Mouse (Mus musculus) left cerebral cortex, adult 9 months (tissue): ENCODE measurements at regions not wholly inside any gene's neighbourhood (a gene's known extent, or its start where the extent isn't known, plus 50 kb on each side); places are given as distances from the start of the nearest gene placed in this dataset.

Experiments
- DNase-seq, 2 experiments: peaks; one replicate each; pipeline ENCODE4 v3.0.0; 2022; ENCODE audit warnings: low spot score in 2 of 2

DNA sequence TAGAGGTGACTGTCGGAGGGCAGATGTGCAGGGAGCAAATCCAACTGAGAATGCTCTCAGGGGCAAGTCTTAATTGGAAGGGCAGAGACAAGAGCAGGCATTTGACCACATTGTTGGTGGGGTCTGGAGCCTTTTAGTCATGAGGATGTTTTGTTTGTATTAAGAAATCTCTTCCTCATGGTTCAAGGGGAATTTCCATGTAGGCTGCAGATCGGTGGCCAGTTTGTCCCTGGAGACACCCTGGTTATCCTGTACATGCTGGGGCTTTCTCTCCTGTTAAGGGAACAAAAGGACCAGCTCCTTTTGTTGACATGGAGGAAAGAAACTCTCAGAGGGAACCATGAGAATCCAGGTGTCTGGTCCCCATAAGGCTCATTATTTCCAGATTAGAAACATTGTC, 174.4 kb downstream of the Rab11fip4 start:
- no peak for DNase-seq

DNA sequence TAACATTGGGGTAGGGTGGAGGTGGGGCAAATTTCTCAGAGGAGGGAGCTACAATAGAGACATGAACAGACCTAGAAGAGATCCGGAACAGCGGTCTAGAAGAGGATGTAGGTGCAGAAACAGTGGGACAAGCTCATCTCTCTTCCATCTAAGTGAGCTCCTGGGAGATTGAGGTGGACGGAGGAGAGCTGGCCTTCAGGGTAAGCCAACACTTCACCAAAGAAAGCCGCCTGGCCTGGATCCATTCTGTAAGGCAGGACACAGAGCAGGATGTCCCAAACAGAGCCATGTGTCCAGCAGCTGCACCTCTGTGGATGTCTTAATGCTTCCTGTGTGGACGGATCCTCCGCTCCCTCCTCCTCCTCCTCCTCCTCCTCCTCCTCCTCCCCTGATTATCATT, 173.0 kb downstream of the Rab11fip4 start:
- DNase-seq: no peak

DNA sequence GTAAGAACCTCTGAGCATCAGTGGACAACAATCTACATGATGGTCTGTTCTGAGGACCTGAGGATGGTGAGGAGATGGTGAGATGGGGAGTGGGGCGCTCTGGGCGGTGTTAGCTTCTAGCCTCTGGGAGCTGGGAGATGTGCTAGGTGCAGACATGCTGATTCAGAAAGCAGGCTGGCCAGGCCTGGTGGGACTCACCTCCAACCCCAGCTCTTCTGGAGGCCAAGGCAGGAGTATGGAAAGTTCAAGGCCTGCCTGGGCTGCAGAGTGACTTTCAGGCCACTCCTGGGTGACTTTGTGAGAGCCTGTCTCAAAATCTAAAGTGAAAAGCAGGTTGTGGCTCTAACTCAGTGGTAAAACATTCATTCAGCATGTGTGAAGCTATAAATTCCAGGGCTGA, 171.6 kb downstream of the Rab11fip4 start:
- DNase-seq: no peak

DNA sequence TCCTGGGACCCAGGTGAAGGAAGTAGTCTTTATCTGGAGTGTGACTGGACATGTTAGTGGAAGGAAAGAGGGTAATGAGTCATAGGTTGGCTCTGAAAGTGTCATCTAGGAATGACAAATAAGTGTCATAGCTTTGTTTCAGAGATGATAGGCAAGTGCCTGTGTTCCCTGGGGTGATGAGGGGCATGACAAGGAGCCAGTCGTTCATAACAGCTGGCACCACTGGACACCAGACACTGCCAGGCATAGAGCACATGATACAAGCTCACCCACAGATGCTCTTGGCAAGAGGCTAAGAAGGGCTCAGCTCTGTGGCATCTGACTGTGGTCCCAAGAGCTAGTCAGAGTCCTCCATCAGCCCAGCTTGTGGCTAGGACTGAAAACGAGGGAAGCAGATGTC, 171.0 kb downstream of the Rab11fip4 start:
- peak in 1 of 2 experiments; percentile 5 for DNase-seq

DNA sequence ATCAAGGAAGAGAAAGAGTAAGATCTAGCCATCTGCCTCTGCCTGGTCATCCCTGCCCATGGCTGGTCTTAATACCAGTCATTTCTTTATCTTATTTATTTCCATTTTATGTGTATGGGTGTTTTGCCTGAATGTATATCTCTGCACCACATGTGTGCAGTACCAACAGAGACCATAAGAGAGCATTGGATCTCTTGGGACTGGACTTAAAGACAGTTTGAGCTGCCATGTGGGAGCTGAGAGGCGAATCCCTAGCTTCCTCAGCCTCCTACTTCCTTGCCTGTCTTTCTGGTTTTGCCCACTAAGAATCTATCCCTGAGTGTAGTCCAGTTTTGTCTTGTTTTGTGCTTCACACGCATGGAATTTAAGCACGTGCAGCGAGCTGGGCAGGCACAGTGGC, 169.5 kb downstream of the Rab11fip4 start:
- DNase-seq: no peak

DNA sequence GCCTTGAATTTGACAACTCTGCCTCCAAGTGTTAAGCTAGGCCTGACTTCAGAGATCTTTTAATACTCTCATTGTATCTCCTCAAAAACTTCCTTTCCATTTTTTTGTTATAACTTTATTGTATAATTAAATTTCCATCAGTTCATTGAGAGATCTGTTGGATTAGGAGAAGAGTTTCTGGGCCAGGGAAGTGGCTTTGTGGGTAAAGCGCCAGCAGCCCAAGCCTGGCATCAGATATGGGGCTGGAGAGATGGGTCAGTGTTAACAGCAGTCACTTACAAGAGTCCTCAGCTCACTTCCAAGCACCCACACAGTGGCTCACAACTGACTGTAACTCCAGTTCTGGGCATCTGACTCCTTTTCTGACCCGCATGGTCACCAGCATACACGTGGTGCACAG, 167.3 kb downstream of the Rab11fip4 start:
- DNase-seq: no peak

DNA sequence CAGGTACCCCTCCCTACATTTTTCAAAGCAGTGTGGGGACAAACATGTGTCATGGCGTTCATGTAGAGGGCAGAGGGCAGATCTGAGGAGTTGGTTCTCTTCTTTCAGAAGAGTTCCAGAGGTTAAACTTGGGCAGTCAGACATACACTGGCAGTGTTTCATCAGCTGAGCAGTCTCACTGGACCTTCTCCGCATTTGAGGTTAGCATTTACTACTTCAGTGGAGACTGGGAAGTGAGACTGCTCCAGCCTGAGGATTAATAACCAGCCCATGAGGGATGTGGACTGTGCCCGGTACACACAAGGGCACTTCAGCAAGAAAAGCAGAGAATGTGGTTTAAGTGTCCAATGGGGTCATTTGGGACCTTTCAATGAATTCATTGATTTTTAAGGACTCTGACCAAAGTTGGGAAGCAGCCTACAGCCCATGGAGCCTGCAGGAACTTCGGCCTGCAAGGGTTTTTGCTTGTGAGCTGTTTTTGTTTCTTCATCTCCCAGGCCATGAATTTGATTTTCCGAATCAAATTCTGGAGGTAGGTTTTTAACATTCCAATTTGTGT, 166.6 kb downstream of the Rab11fip4 start:
- no peak for DNase-seq

DNA sequence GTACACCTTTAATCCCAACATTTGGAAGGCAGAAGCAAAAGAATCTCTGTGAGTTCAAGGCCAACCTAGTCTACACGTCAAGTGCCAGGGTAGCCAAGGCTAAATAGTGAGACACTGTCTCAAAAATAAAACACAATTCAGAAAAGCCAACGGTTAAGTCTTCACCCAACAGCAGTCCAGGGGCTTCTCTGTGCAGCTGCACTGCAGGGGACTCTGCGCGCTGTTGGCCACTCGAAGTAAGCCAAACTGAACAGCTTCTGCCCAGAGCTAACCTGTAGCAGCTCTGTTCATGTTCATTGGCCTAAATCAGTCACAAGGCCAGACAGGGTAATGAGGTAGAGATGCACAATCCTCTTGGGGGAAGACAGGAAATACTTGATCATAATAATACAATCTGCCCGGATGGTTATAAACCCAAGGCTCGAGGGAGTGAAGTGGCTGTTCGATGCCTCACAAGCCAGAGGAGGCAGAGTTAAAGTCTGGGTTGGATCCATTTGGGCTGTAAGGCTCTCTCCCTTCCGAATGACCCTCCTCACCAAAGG, 165.4 kb downstream of the Rab11fip4 start:
- DNase-seq: no peak

DNA sequence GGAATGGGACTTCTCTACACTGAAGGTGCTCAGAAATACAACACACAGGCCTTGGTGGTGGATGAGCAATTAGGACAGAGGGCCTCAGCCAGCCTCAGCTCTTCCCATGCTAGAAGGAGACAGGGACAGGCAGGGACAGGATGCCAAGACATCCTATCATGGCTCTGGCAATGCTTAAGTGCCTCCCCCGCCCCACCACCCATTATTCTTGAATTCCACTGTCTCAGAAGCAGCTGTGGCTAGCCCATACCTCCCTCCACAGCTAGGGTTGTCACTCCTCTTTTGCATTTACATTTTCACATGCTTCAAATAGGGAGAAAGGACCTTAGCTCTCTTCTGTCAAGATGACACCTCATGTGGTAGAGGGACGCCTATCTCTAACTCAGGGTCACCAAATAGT, 162.5 kb downstream of the Rab11fip4 start:
- DNase-seq: no peak

DNA sequence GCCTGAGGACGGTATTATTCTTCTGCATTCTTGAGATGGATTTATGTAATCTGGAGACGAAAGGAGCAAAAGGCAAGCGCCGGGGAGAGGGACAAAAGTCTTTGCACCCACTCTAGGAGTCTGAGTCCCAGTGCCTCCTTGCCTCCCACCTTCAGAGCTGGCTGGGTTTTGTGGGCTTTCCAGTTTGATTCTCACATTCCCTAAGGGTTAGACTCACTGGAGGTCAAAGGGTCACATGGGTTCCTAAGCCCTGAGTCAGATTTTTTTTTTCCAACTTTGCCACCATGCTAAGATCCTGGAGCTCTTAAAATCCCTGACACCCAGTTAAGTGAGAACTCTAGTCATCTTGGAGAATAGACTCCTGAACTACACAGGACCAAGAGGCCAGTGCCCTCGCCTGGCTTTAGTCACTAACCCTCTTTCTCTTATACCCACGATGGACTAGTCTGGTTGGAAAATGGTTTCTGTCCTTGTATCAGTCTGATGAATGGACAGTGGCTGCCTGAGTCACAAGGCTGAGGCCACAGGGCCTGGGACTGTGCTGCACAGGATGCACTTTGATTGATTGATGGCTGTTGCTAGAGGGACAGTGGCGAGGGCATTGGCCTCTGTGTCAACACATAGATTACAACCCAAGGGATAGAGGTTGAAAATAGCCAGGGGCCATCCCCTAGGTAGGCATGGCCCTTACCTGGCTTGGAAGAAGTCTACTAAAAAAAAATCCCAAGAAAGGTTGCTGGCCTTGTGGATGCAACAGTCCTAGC, 161.9 kb downstream of the Rab11fip4 start:
- DNase-seq: no peak

DNA sequence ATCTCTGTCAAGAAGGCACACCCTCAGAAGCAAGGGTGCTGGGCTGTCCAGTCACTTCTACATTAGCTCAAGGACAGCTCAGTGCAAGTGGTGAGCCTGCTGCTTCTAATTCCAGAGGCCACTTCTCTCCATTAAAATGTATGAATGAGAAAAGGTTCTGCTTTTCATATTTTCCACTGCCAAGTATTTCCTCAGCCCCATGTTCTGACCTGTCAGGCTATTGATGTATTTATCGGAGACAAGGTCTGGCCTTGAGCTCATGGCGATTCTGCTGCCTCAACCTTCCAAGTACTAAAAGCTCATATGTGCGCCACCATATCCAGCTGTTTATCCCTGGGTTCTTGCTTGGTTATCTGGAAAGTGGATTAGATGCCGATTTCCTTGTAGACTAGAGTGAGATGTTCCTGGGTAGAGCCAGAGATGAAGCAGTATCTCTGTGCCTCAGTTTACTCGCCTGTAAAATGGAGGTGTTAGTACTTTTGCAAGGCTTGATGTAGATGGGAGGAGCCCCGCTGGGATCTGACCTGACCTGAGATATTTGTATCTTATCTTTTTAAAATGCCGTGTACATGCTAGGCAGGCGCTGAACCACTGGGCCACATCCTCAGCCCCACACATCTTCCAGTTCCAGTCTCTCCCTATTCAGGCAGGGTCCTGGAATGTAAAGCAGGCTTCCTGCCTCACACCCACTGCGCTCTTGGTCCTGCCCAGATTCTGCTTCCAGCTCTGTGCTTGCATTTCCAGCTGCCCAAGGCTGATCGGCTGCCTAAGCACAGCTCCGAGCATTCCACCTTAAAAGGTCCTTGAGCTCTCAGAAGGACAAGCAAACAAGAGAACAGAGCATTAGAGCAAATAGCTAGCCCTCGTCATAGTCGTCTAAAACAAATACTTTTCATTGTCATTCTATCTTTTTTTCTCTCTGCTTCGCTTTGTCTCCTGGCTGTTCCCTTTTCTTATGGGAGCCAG, 161.0 kb downstream of the Rab11fip4 start:
- DNase-seq: no peak

DNA sequence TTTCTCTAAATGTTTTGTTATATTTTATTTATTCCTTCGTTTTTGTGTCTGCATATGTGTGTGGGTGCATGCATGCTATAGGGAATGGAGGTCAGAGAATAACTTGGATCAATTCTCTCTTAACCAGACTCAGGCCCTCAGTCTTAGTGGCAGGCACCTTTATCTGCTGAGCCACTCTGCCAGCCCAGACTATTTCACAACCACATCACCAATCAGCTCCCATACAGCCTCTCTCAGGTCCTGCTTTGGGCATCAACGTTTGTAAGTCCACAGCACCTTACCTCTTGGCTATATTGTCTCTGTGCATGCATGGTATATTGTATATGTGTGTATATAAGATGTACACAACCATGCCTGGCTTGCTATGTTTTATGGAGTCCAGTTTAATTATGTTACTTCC, 159.9 kb downstream of the Rab11fip4 start:
- DNase-seq: no peak

DNA sequence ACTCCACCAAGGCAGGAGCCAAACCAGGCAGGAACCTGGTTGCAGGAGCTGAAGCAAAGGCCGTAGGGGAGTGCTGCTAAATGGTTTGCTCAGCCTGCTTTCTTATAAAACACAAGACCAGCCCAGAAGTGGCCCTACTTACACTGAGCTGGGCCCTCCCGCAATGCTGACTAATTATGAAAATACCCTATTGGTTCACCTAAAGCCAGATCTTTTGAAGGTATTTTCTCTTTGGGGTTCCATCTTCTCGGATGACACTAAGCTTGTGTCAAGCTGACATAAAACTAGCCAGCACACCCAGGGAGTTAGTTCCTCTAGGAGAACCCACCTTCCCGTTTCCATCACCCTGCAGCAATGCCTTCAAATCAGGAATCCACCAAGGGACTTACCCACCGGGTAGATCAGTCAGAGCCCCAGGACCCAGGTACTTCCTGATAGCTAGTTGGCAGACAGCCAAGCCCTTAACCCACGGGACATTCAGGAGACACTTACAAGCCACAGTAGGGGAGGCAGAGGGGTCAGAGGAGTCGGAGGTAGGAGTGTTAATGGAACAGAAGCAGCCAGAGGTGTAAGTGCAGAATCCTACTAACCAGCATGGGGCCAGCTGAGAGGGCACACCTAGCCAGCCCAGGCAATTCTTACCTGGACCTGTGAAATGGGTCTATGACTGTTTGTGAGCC, 158.9 kb downstream of the Rab11fip4 start:
- DNase-seq: no peak

DNA sequence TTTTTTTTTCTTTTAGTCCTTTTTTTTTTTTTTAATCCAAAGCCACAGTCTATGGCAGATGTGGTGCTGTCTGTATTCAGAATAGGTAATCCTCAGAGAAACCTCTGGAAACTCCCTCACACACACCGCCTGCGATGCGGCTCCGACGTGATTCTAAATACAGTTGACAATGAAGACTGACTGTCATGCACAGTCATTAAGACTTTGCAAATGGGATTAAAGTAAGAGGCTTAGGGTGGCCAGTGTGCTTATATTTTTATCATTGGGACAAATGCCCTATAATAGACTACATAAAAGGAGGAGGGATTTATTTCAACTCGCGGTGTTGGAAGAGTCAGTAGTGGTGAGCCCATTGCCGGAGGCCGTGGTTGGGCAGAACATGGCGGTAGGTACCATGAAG, 158.1 kb downstream of the Rab11fip4 start:
- DNase-seq: no peak

DNA sequence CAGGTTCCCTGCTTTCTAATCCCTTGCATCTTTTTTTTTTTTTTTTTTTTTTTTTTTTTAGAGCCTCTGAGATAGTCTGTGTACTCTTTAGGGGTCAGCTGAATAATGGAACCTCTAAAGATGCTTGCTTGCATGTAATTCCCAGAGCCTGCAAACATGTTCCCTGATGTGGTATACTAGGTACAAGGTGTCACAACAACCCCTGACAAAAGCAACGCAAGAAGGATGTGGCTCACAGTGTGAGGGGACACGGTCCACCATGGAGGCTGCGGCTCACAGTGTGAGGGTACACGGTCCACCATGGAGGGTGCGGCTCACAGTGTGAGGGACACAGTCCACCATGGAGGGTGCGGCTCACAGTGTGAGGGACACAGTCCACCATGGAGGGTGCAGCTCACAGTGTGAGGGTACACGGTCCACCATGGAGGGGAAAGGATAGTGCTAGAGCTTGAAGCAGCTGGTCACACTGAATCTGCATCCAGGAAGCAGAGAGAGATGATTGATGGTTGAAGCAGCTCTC, 157.7 kb downstream of the Rab11fip4 start:
- DNase-seq: no peak

DNA sequence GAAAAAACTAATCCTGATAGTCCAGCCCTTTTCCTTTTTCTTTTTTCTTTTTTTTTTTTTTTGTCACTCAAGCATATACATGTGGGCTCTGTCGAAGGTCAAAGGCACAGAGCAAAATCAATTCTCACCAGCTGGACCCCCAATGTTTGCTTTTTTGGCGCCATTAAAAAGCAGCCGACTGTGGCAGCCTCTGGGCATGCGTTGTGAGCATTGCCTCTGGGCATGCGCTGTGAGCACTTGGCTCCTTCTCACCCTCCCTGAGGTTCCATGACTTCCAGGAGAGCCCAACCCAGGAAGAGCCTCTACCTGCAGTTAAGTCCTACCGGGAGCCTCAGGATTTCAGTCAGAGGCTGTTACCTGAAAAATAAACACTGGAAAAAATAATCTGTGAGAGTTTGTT, 156.8 kb downstream of the Rab11fip4 start:
- DNase-seq: no peak
